Mouse (Mus musculus) CH12.LX (cell line): Measurements from ENCODE around the gene Tenm1.

ENCODE experiments used
- CTCF ChIP-seq, 2 experiments: IDR thresholded peaks in 1 of 2; conservative IDR thresholded peaks in 1 of 2; 2 replicates each; pipeline ENCODE4 v1.5.1; 2011 to 2012; ENCODE audit warnings: low read depth in 2 of 2, low read length in 2 of 2, improper control_type of control experiment in 1 of 2, inconsistent platforms in 1 of 2, mild to moderate bottlenecking in 1 of 2, moderate library complexity in 1 of 2
- POLR2A ChIP-seq: IDR thresholded peaks from 2 replicates; pipeline ENCODE4 v1.6.1; 2011; ENCODE audit warnings: low read depth, mild to moderate bottlenecking, improper control_type of control experiment, low read length
- RCOR1 ChIP-seq: conservative IDR thresholded peaks from 2 replicates; pipeline ENCODE4 v1.6.1; 2012; ENCODE audit warnings: low read depth, mild to moderate bottlenecking, inconsistent platforms, low read length, improper control_type of control experiment
- SMC3 ChIP-seq: IDR thresholded peaks from 2 replicates; pipeline ENCODE4 v1.6.1; 2011; ENCODE audit warnings: low read depth, low read length, improper control_type of control experiment

DNA sequence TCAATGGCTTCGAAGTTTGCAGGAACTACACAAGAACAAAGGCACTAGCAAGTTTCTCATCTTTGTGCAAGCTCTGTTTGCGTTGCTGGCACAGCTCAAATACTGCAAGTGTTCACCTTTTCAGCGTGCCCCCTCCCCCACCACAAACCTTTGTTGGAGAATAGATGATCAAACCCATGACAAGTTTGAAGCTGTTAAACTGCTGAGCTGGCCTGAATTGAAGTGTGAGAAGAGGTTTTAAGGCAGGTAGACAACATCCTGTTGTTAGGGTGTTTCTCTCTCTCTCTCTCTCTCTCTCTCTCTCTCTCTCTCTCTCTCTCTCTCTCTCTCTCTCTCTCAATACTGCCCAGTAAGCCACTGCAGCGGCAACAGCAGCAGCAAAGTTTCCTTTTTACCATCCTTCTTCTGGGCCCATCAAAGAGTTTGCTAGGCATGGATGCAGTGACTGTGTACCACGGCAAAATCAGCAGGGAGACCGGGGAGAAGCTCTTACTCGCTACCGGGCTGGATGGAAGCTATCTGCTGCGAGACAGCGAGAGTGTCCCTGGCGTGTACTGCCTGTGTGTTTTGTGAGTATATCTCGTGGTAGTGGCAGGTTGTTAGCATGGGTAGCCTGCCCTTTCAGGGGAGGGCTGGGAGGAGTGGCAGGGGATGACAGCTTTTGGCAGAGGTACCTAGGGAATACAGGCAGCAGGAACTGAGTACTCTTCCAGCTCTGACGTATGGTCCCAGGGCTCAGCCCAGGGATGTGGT, 926.5 kb downstream of the Tenm1 start, which contains the start of gene Sh2d1a:
- TF ChIP-seq SMC3 (no peak), CTCF (conservative IDR thresholded peaks at IDR 0.05 in 1 of 2, IDR thresholded peaks at IDR 0.05 in 1 of 2; ENCODE audit: low read depth in 2 of 2, low read length in 2 of 2) (no peak), RCOR1 (no peak), POLR2A (no peak)
